Mouse (Mus musculus) C2C12 (cell line): ENCODE results near the gene Abcc3. TPM values are rescaled to one million over a fixed set of nuclear protein-coding genes. Genes with fewer than 3 reads are reported as not detected.

ENCODE experiments used
- H3K27me3 ChIP-seq: one replicate; pipeline ENCODE4 v1.6.1; 2011; ENCODE audit not compliant: control insufficient read depth, insufficient read depth, insufficient read length
- H3K36me3 ChIP-seq: one replicate; pipeline ENCODE4 v1.6.1; 2011; ENCODE audit not compliant: control insufficient read depth, insufficient read depth
- H3K4me3 ChIP-seq: one replicate; pipeline ENCODE4 v1.5.1; 2011; ENCODE audit warnings: mild to moderate bottlenecking, control low read depth; ENCODE audit not compliant: poor library complexity, insufficient read depth, severe bottlenecking
- H3K79me2 ChIP-seq: one replicate; pipeline ENCODE4 v1.6.1; 2011; ENCODE audit not compliant: control insufficient read depth, insufficient read depth
- H3K79me3 ChIP-seq: one replicate; pipeline ENCODE4 v1.6.1; 2011; ENCODE audit warnings: low read depth, control low read depth
- H3ac ChIP-seq: one replicate; pipeline ENCODE3; 2011; ENCODE audit warnings: low read depth; ENCODE audit not compliant: control insufficient read depth, insufficient read length
- CEBPB ChIP-seq: IDR thresholded peaks from one replicate; pipeline ENCODE4 v1.6.1; 2011; ENCODE audit warnings: low read depth, mild to moderate bottlenecking, control low read depth, moderate library complexity
- CTCF ChIP-seq: IDR thresholded peaks from one replicate; pipeline ENCODE4 v1.5.1; 2011; ENCODE audit not compliant: control insufficient read depth, insufficient read depth, insufficient read length
- FOSL1 ChIP-seq: IDR thresholded peaks from one replicate; pipeline ENCODE4 v1.8.0; 2011; ENCODE audit warnings: mild to moderate bottlenecking, low read length; ENCODE audit not compliant: poor library complexity, insufficient read depth, severe bottlenecking
- MAX ChIP-seq: IDR thresholded peaks from one replicate; pipeline ENCODE4 v1.6.1; 2011; ENCODE audit warnings: mild to moderate bottlenecking, control low read depth
- MYOD1 ChIP-seq: IDR thresholded peaks from one replicate; pipeline ENCODE4 v1.6.1; 2011; ENCODE audit warnings: low read depth; ENCODE audit not compliant: control insufficient read depth, insufficient read length
- MYOG ChIP-seq: IDR thresholded peaks from one replicate; pipeline ENCODE4 v1.6.1; 2011; ENCODE audit not compliant: control insufficient read depth, insufficient read length; ENCODE audit errors: extremely low read depth
- USF1 ChIP-seq: IDR thresholded peaks from one replicate; pipeline ENCODE4 v1.6.1; 2011; ENCODE audit warnings: low read depth, mild to moderate bottlenecking, control low read depth, moderate library complexity
- long read RNA-seq, 2 experiments: library from polyadenylated mRNA; unstranded; transcript quantifications; one replicate each; pipeline ENCODE4 v2.0.0; 2019 to 2020
- polyA plus RNA-seq: library from polyadenylated mRNA; unstranded; fragments of >200 nt; fragmentation: generic; extraction: Trizol; gene quantifications from one replicate; pipeline ENCODE4 v1.2.1, GENCODE M21; 2012; ENCODE audit warnings: missing spikeins

Gene Abcc3
- 0.41 TPM for polyA plus RNA-seq
- long read RNA-seq, experiment 1, result 0 reads
- long read RNA-seq, experiment 2, partial matches to known transcripts, result 2 of 2 reads
- long read RNA-seq, experiment 2, other reads (novel, unspliced or antisense), result 0 of 2 reads

GRCm38 (mm10) chr11:94392672-94393109, at the start of gene Abcc3:
Gene Abcc3, minus strand, starts transcription at chr11:94392997.
- H3K79me3 ChIP-seq, result no peaks in the 10 kb centered on the region
- H3K79me2 ChIP-seq, result no peaks in the 10 kb centered on the region
- H3K27me3 ChIP-seq, result peaks cover 16% of the 10 kb centered on the region
- H3K4me3 ChIP-seq, result no peak within 1 kb of the TSS
- TF ChIP-seq CEBPB (peak; percentile 63), USF1 (no peak)
- no peaks in the 10 kb centered on the region for H3K36me3 ChIP-seq
- no peak within 1 kb of the TSS for H3ac ChIP-seq

- Histone ChIP-seq H3ac (no peak overlapping the region), H3K36me3 (no peaks in the 10 kb centered on the region), H3K27me3 (peaks cover 80% of the 10 kb centered on the region)
Observed at GRCm38 (mm10) chr11:94441752-94442151, 49.0 kb upstream of the Abcc3 start.

GRCm38 (mm10) chr11:94441122-94441521, 48.3 kb upstream of the Abcc3 start:
- no peaks in the 10 kb centered on the region for H3K79me3 ChIP-seq
- no peaks in the 10 kb centered on the region for H3K36me3 ChIP-seq
- H3ac ChIP-seq, result no peak overlapping the region
- no peak overlapping the region for H3K4me3 ChIP-seq
- H3K27me3 ChIP-seq, result peaks cover 80% of the 10 kb centered on the region
- TF ChIP-seq CEBPB (no peak), MYOD1 (no peak), MYOG (no peak), MAX (no peak)
- H3K79me2 ChIP-seq, result no peaks in the 10 kb centered on the region

More at GRCm38 (mm10) chr11:94441752-94442151, 49.0 kb upstream of the Abcc3 start:
- H3K79me3 ChIP-seq, result no peaks in the 10 kb centered on the region
- TF ChIP-seq MYOD1, result no peak
- no peak for TF ChIP-seq CEBPB
- TF ChIP-seq MAX, result no peak
- no peak for TF ChIP-seq MYOG
- no peak for TF ChIP-seq USF1
- TF ChIP-seq CTCF, result no peak
- no peak for TF ChIP-seq FOSL1
- no peaks in the 10 kb centered on the region for H3K79me2 ChIP-seq
- H3K4me3 ChIP-seq, result no peak overlapping the region

- no peaks in the 10 kb centered on the region for H3K79me3 ChIP-seq
- peaks cover 75% of the 10 kb centered on the region for H3K27me3 ChIP-seq
- H3K79me2 ChIP-seq, result no peaks in the 10 kb centered on the region
- no peaks in the 10 kb centered on the region for H3K36me3 ChIP-seq
- TF ChIP-seq CTCF, result no peak
- no peak for TF ChIP-seq MAX
- TF ChIP-seq CEBPB, result no peak
- TF ChIP-seq FOSL1, result no peak
- TF ChIP-seq USF1, result no peak
- no peak for TF ChIP-seq MYOG
- no peak for TF ChIP-seq MYOD1
- no peak overlapping the region for H3K4me3 ChIP-seq
- no peak overlapping the region for H3ac ChIP-seq
Observed at GRCm38 (mm10) chr11:94440421-94440820, 47.6 kb upstream of the Abcc3 start.

GRCm38 (mm10) chr11:94429011-94429651, 36.3 kb upstream of the Abcc3 start:
- TF ChIP-seq MAX (no peak), USF1 (no peak), CEBPB (no peak), MYOD1 (no peak), MYOG (no peak), CTCF (no peak), FOSL1 (no peak)
- Histone ChIP-seq H3K4me3 (no peak overlapping the region), H3K36me3 (no peaks in the 10 kb centered on the region), H3ac (no peak overlapping the region), H3K79me3 (no peaks in the 10 kb centered on the region), H3K79me2 (no peaks in the 10 kb centered on the region), H3K27me3 (peaks cover 46% of the 10 kb centered on the region)

GRCm38 (mm10) chr11:94428091-94428835, 35.5 kb upstream of the Abcc3 start:
- no peak overlapping the region for H3K4me3 ChIP-seq
- H3ac ChIP-seq, result no peak overlapping the region
- H3K79me2 ChIP-seq, result no peaks in the 10 kb centered on the region
- TF ChIP-seq CEBPB (no peak), FOSL1 (no peak), CTCF (no peak), USF1 (no peak), MYOD1 (no peak), MAX (no peak), MYOG (no peak)
- peaks cover 46% of the 10 kb centered on the region for H3K27me3 ChIP-seq
- H3K79me3 ChIP-seq, result no peaks in the 10 kb centered on the region
- H3K36me3 ChIP-seq, result no peaks in the 10 kb centered on the region
